Mouse (Mus musculus) adipocyte (in vitro differentiated cells): ENCODE measurements at regions not wholly inside any gene's neighbourhood (a gene's known extent, or its start where the extent isn't known, plus 50 kb on each side); places are given as distances from the start of the nearest gene placed in this dataset.
A peak's percentile ranks its signal among the peaks of the same experiment; 100 is the strongest.

Source experiments
- DNase-seq: peaks from one replicate; pipeline ENCODE4 v3.0.0-alpha.2; 2016; ENCODE audit warnings: low spot score

DNA sequence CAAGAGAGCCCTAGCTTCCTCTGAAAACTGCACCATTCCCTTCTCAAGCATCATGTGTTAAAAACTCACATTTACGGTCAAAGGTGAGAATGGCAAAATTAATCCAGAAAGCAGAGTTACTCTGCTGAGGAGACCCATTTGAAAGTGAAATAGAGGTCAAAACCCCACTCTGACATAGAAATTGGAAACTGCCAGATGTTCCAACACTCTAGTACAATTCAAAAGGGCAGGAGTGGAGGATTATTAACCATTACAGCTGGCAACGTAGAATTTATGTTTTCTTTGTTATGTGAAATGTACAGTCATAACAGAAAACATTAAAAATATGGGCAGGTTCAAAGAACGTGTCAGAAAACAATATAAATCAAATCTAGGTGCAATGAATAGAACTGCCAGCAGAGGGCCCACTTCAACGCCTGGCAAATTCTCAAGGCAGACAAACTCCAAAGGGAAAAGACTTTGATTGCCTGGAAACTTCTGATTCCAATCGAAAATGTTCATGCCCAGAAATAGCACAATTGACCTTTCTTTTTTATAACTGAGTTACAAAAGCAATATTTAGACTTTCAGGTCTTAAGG is 54.2 kb upstream of the Rfpl4b start:
- peak; percentile 73 for DNase-seq

GRCm38 (mm10) chr10:38879271-38879670 is 57.7 kb upstream of the Rfpl4b start:
- DNase-seq: no peak

DNA sequence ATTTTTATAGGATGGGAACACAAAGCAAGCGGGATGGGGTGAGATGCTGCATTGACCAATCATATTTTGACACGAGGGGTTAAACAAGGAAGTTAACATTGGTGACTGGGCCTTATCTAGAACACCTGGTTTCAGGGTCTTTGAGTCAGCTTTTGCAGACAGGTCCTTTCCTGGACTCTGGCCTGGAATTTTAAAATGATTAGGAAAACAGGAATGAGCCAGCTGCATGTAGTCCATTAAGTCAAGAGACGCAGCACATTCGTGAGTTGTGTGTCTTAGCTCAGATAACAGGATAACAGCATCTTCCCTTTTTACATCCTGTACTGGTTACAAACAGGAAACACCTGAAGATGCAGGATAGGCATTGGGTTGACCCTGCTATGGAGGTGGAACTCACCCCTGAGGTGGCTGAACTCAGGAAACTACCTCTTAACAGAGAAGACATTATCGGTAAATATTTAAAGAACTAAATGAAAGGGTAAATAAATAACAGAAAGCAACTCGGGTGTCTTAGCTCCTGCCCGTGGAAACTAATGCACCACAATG is 59.1 kb upstream of the Rfpl4b start:
- DNase-seq: no peak

- DNase-seq: peak; percentile 82
These were observed 60.6 kb upstream of the Rfpl4b start for GRCm38 (mm10) chr10:38882154-38882553.

DNA sequence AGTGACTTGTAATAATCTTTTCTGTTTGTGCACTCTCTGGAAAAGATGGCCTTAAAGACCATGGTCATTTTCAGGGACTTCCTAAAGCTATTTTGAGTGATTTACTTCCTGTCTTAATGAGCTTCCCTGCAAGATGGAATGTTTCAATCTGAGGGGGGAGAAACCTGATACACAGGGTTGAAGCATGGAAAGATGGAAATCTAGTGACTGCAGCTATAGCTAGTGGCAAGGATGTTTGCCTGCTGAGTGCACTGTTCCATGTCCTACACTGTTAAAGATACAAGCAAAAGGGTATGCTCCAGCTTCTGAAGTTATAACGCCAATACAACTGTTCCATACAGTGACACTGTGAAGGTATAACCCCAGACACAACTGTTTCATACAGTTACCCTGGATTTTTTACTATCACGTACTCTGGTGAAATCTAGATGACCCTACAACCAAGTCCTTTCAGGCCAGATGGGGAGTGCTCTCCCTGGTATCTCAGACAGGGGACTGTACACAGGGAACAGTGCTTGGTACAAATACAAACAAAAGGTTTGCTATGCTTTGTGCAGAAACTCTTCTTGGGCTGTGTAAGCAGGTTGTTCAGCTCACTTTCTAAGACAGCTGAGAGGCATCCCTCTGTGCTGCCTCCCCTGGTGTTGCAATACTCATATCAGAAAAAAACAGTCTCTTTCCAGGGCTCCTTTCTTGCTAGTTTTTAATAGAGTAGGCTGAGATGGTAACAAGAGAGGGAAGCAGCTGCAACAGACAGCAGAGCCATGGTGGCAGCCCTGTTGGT is 62.4 kb upstream of the Rfpl4b start:
- no peak for DNase-seq

GRCm38 (mm10) chr10:38884641-38885040 is 63.1 kb upstream of the Rfpl4b start:
- no peak for DNase-seq

GRCm38 (mm10) chr10:38886441-38886840 is 64.9 kb upstream of the Rfpl4b start:
- peak; percentile 51 for DNase-seq

DNA sequence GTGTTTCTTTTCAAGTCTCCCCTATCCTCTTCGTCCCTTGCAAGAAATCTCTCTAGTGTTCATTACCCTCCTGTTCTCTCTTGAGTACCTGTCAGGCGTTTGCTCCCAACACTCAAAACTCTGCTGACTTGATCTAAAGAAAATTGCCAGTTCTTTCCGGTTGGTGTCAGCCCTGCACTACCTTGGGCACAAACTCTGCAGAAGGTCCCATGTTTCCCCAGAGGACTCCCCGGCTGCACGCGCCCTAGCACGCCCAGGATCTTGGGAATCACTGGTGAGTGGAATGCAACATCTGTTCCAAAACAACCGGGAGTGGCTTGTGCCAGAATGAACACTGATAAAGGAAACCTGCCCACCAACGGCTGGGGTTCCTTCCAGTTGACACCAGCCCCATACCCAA is 66.3 kb upstream of the Rfpl4b start:
- DNase-seq: no peak

DNA sequence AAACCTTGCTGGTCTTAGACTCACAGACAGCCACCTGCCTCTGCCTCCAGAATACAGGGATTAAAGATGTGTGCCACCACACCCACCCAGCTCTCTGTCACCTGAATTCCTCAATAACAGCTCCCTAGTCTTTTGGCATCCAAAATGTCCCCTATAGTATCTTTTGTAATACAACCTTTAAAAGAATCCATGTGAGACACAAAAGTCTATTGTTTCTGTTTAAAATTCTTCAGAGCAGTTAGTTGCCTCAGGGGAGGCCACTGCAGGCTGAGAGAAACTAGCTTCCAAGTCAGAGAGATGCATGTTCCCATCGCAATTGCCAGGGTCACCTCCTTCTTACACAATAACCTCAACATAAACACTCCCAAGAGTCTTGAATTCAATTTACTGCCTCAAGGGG is 70.6 kb upstream of the Lama4 start:
- DNase-seq: peak; percentile 77

DNA sequence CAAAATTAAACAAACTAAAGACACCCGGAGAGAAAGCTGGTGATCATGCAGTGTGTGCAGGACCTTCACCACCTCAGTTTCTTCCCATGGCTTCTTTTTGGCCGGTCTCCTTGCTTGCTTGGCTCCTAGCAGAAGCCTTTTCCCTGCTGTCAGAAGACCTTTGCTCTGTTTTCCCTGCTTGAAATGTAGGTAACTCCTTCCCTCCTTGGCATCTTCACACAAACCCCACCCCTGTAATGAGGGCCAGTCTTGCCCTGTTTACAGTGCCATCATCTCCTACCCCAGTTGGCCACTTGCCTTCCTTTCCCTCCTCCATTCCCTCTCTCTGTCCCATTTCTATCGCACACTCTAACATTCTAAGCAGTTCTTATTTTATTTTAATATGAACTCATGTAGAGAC is 69.7 kb upstream of the Lama4 start:
- peak; percentile 96 for DNase-seq

- peak; percentile 36 for DNase-seq
These were observed 67.7 kb upstream of the Lama4 start for GRCm38 (mm10) chr10:38897573-38897972.

- no peak for DNase-seq
These were observed 59.2 kb upstream of the Lama4 start for GRCm38 (mm10) chr10:38906121-38906520.

DNA sequence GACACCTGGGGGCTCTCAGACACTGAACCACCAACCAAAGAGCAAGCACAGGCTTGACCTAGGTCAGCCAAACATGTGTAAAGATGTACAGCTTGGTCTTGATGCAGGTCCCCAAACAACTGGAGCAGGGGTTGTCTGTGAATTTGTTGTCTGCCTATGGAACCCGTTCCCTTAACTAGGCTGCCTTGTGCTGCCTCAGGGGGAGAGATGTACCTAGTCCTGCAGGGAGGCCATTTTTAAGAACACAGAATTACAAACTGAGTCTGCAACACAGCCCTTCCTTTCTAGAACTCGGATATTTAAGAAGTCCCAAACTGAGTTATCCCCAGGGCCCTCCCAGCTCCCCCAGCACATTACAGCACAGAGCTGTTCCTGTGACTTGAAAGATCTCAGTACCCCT is 57.5 kb upstream of the Lama4 start:
- DNase-seq: no peak

- DNase-seq: peak; percentile 42
These were observed 57.0 kb upstream of the Lama4 start for GRCm38 (mm10) chr10:38908277-38908676.

GRCm38 (mm10) chr10:38909152-38909732 is 56.1 kb upstream of the Lama4 start:
- DNase-seq: no peak

- no peak for DNase-seq
These were observed 55.5 kb upstream of the Lama4 start for GRCm38 (mm10) chr10:38909843-38910242.

- DNase-seq: no peak
These were observed 52.3 kb upstream of the Lama4 start for GRCm38 (mm10) chr10:38913013-38913412.
